ENCODE assay signal across 16 mouse cellular contexts in genomic region chr6:16874021-16874542, GRCm38 (mm10). TPM values are rescaled to one million over a fixed set of nuclear protein-coding genes. Genes with fewer than 3 reads are reported as not detected.
"Had no signal": no experiment of that assay in that cellular context is flagged by ENCODE, and none has a peak within 500 bp of the region (broad histone marks: within the 10 kb centered on the region; RNA-seq: fewer than 3 reads in every experiment).

No protein-coding gene starts in this region.

- H3K27me3 ChIP-seq: midbrain, embryonic 12.5 days; neural tube, embryonic 13.5 days; neural tube, embryonic 15.5 days had no signal

- H3K4me3 ChIP-seq: midbrain, embryonic 10.5 days; midbrain, embryonic 12.5 days; myocyte; neural tube, embryonic 13.5 days; neural tube, embryonic 15.5 days had no signal

- ATAC-seq: midbrain, embryonic 16.5 days had no signal

- H3K4me1 ChIP-seq: midbrain, embryonic 10.5 days; midbrain, embryonic 12.5 days; neural tube, embryonic 13.5 days; neural tube, embryonic 15.5 days had no signal

- DNase-seq: lung, adult 18-20 months; lung, embryonic 14.5 days; lung, postnatal 10 days; lung, postnatal 4 days; midbrain, embryonic 14.5 days; right cerebral cortex, postnatal 14 days; spleen, adult 18-20 months; thymus, adult 18-20 months; thymus, postnatal 14 days; thymus, postnatal 36 days had no signal

- H3K27ac ChIP-seq: midbrain, embryonic 10.5 days; midbrain, embryonic 12.5 days; neural tube, embryonic 13.5 days; neural tube, embryonic 15.5 days had no signal

RNA-seq across cellular contexts. Expression of gene Tfec, which starts 24.2 kb away (rescaled TPM):
- polyA plus RNA-seq: myocyte had no signal
